Mouse (Mus musculus): ENCODE measurements around the gene Ppih.

DNA sequence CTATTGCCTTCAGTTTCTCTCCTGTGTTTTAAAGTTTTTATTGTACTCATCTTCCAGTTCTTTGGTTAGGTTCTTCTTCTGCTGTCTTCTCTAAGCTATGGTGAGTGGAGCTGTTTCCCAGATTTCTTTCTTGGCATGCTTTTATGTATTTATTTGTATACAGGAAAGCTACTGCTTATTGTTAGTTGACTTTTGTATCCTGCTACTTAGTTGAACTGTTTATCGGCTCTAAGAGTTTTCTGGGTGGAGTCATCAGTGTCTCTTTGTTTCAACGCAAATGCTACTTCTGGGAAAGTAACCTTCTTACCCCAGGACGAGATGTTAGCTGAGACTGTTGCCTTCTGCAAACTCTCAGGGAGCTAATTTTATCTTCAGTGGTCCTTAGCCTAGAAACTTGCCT is 56.9 kb downstream of the Ppih start:
- TF ChIP-seq CTCF (IDR thresholded peaks at IDR 0.05; ENCODE audit: low read depth), result no peak
- TF ChIP-seq EP300 (IDR thresholded peaks at IDR 0.05; ENCODE audit: low read depth), result no peak
